Mouse (Mus musculus): ENCODE results near the gene Gbx2. TPM values are rescaled to one million over a fixed set of nuclear protein-coding genes. Genes with fewer than 3 reads are reported as not detected.

Gene Gbx2
- polyA plus RNA-seq, 2 experiments = 0.55 to 0.58 TPM

DNA sequence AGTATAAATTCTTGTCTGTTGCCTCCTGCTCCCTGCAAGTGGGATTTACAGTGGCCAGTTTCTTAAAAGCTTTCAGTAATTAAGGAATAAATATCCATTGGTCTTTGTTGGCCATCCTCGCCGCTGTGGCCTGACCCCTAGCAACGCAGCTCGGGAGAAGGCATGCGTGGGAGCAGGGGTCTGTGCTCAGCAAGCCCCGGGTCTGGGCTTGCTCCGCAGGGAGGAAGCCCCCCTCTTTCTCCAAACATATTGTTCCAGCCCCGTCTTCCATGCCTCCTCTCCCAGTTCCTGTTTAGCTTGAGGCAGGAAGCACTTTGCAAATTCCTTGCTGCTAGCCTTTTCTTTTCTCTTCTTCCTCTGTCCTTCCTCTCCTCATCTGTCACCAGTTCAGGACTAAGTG, 50.8 kb downstream of the Gbx2 start:
- no peaks in the 10 kb centered on the region for H3K36me3 ChIP-seq (replicated peaks; ENCODE audit: control insufficient read depth, insufficient read depth, low read depth)
- no peak overlapping the region for H3K27ac ChIP-seq
- no peaks in the 10 kb centered on the region for H3K9me3 ChIP-seq (ENCODE audit: control insufficient read depth, low read length)
- no peaks in the 10 kb centered on the region for H3K27me3 ChIP-seq (ENCODE audit: control insufficient read depth, insufficient read depth, low read length)
- H3K9ac ChIP-seq (replicated peaks) = no peak overlapping the region
- H3K4me2 ChIP-seq (ENCODE audit: low read depth) = no peak overlapping the region
- 40% methylated on average over 8 of the region's 8 CpGs for WGBS (ENCODE audit: insufficient replicate concordance)
- DNase-seq (ENCODE audit: low read depth in 3 of 3, low spot score in 3 of 3) = no peak
- H3K4me3 ChIP-seq (ENCODE audit: insufficient read depth in 1 of 2, low read depth in 2 of 2, low read length in 2 of 2) = no peak overlapping the region
- no peaks in the 10 kb centered on the region; a peak in 1 of 4 replicates for H3K4me1 ChIP-seq (replicated peaks; ENCODE audit: control insufficient read depth in 2 of 2, insufficient read depth in 2 of 2, low read length in 1 of 2)
- ATAC-seq (ENCODE audit: insufficient read depth) = no peak
- TF ChIP-seq EP300 (IDR thresholded peaks at IDR 0.05; ENCODE audit: low read depth) (no peak), CTCF (IDR thresholded peaks at IDR 0.05; ENCODE audit: low read depth) (no peak)

DNA sequence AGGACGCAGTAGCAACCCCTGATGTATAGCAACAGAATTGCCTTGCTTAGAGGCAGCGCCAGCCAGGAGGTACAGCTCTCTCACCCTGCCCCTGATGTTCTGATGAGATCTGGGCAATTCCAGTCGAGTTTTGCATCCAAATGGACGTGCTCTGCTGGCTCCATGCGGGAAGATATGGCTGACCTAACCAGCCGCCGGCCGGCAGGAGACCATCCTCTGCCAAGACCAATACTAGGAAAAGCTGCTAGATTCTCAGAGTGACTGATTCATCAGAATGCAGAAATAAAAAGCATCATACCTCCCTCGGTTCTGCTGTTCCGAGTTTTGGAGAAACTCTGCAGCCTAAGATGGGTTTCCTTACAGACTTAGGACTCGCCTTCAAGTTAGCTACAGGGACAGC, 52.5 kb downstream of the Gbx2 start:
- Histone ChIP-seq H3K9ac (replicated peaks) (no peak overlapping the region), H3K4me1 (replicated peaks; ENCODE audit: control insufficient read depth in 2 of 2, insufficient read depth in 2 of 2, low read length in 1 of 2) (no peaks in the 10 kb centered on the region; a peak in 1 of 4 replicates), H3K9me3 (ENCODE audit: control insufficient read depth, low read length) (no peaks in the 10 kb centered on the region), H3K4me3 (ENCODE audit: insufficient read depth in 1 of 2, low read depth in 2 of 2, low read length in 2 of 2) (no peak overlapping the region), H3K4me2 (ENCODE audit: low read depth) (no peak overlapping the region), H3K27ac (no peak overlapping the region), H3K27me3 (ENCODE audit: control insufficient read depth, insufficient read depth, low read length) (no peaks in the 10 kb centered on the region), H3K36me3 (replicated peaks; ENCODE audit: control insufficient read depth, insufficient read depth, low read depth) (no peaks in the 10 kb centered on the region)
- WGBS (ENCODE audit: insufficient replicate concordance) = 52% methylated on average over 11 of the region's 11 CpGs
- ATAC-seq (ENCODE audit: insufficient read depth) (no peak), DNase-seq (ENCODE audit: low read depth in 3 of 3, low spot score in 3 of 3) (no peak)
- TF ChIP-seq CTCF (IDR thresholded peaks at IDR 0.05; ENCODE audit: low read depth) = no peak

Other genes starting within 250 kb of the Gbx2 start
- not detected in 2 replicates for gene Asb18, start 83.5 kb upstream of the Gbx2 start, polyA plus RNA-seq (2012; rRNA removed)
- gene Asb18, start 83.5 kb upstream of the Gbx2 start, polyA plus RNA-seq (2014; fragmentation: Nextera tagmentation; extraction: Ambion mirVana) = not detected in 2 replicates
- 0.04 and 0.12 TPM in 2 replicates for gene Iqca, start 222.2 kb upstream of the Gbx2 start, polyA plus RNA-seq (2012; rRNA removed)
- 0.28 and 0.29 TPM in 2 replicates for gene Iqca, start 222.2 kb upstream of the Gbx2 start, polyA plus RNA-seq (2014; fragmentation: Nextera tagmentation; extraction: Ambion mirVana)

Data from liver, embryonic 14.5 days (tissue).